Mouse (Mus musculus): ENCODE results near the gene Commd3. TPM values are rescaled to one million over a fixed set of nuclear protein-coding genes. Genes with fewer than 3 reads are reported as not detected.

Commd3 gene
- polyA plus RNA-seq, 1 experiment from 2014 or later, result 135 TPM

DNA sequence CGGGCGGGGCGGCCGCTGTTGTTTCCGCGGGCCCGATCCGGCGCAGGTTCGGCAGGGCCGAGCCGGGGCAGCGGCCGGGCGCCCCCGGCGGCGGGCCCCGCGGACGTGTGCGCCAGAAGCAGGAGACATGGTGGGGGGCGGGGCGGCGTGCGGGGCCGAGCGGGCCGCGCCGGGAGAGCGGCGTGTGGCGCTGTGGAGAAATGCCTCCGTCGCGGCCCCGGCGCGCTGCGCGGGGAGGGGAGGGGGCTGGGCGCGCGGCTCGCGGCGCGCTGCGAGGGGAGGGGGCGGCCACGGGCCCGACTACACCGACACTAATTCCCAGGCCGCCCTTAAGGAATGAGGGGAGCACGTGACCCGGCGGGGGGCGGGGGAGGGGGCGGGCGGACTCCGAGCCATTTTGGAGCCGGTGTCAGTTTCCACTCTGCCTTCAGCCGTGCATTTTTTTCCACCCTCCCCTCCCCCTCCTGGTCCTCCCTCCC lies 4.3 kb downstream of the Commd3 start:
- 0% methylated on average over 37 of the region's 64 CpGs for WGBS
- H3K27me3 ChIP-seq (ENCODE audit: low read depth, poor library complexity, severe bottlenecking), result peaks cover 58% of the 10 kb centered on the region
- no peaks in the 10 kb centered on the region for H3K9me3 ChIP-seq (replicated peaks)
- H3K4me1 ChIP-seq, result peaks cover 50% of the 10 kb centered on the region
- peak; percentile 98 for DNase-seq (ENCODE audit: low spot score)
- no peaks in the 10 kb centered on the region for H3K36me3 ChIP-seq
- H3K4me3 ChIP-seq, result peak overlapping the region; percentile 82
- peak overlapping the region; percentile 98 for H3K27ac ChIP-seq

DNA sequence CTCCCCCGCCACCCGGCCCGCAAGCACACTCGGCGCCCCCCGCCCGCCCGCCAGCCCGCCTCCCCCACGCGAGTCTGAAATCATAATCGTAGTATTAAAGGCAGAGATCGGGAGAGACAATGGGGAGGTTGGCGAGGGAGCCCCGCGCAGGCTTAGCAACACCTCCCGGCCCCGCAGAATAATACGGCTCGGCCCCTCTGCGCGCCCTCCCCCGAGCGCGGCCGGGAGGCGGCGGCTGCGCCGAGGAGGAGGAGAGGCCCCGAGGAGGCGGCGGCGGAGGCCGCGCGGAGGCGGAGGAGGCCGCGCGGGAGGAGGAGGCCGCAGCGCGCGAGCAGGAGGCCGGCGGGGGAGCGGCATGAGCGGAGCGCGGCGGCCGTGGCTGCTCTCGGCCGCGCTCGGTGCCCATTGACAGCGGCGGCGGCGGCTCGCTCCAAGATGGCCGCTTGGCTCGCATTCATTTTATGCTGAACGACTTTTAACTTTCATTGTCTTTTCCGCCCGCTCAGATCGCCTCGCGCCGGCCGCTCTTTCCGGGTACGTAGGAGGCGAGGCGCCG lies 4.8 kb downstream of the Commd3 start, which contains the start of gene Bmi1:
Bmi1 (plus strand) TSS at position 83 of the 556 bp plus-strand sequence.
- H3K27ac ChIP-seq, result peak within 1 kb of the TSS; percentile 98
- peak within 1 kb of the TSS; percentile 82 for H3K4me3 ChIP-seq
- peak; percentile 78 for DNase-seq (ENCODE audit: low spot score)
- H3K9me3 ChIP-seq (replicated peaks), result no peaks in the 10 kb centered on the region
- WGBS, result under 1% methylated on average over 71 of the region's 77 CpGs
- peaks cover 47% of the 10 kb centered on the region for H3K4me1 ChIP-seq
- peaks cover 2% of the 10 kb centered on the region; the same call in 1 of the 2 replicates for H3K36me3 ChIP-seq
- peaks cover 63% of the 10 kb centered on the region for H3K27me3 ChIP-seq (ENCODE audit: low read depth, poor library complexity, severe bottlenecking)

DNA sequence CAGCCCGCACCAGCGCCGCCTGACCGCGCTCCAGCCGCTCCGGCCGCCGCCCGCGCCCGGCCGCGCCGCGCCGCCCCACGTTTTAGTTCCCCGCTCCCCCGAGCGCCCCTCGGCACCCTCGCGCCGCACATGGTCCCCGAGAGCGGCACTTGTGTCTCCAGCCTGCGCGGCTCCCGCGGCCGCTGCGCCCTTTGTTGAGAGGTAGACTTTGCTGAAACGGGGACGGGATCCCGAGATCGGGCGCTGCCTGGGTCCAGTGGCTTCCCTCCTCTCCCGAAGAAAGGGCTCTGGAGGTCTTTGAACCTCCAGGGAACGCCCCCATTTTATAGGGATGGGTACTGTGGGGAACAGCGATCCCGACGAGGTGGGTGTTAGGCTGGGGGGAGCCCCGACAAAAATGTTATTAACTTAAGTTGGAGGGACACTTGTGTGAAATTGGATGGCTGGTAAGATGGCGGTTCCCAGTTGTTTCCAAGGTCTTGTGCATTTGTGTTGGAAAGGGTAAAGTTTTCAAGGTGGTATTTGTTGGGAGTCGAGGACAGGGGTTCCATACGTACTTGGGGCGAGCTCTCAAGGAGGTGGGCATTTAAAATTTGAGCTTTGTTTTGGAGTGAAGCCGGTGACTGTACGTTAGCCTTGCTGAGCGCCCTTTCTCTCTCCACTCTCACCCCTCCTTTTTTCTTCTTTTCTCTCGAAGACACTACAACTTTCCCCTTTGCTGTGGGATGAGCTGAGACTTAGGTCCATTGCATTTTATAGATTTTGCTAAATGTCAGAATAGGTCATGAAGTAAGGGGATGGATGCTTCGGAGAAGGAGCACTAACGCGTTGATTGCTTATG lies 5.7 kb downstream of the Commd3 start:
- WGBS, result 7% methylated on average over 55 of the region's 55 CpGs
- H3K27me3 ChIP-seq (ENCODE audit: low read depth, poor library complexity, severe bottlenecking), result peaks cover 72% of the 10 kb centered on the region
- peak; percentile 83 for DNase-seq (ENCODE audit: low spot score)
- H3K9me3 ChIP-seq (replicated peaks), result no peaks in the 10 kb centered on the region
- H3K4me1 ChIP-seq, result peaks cover 45% of the 10 kb centered on the region
- peaks cover 10% of the 10 kb centered on the region for H3K36me3 ChIP-seq
- peak overlapping the region; percentile 82 for H3K4me3 ChIP-seq
- H3K27ac ChIP-seq, result peak overlapping the region; percentile 98

DNA sequence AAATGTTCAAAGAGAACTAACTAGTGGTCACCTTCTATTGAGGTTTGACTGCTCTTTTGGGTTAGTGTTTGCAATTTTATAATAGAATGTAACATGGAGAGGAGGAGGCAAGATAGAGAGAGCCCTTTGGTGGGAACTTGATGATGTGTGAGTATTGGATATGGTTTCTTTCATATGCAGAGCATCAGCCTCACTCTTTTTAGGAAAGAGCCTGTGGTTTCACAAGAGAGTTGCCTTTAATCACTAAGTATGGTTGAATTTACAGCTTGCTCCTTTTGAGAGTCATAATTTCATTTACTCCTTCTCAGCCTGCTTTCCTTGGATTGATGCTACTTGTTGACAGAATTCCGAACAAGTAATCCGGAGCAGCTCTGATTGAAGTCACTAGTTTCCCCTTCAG lies 7.5 kb downstream of the Commd3 start:
- no peak overlapping the region for H3K4me3 ChIP-seq
- H3K4me1 ChIP-seq, result peaks cover 31% of the 10 kb centered on the region
- H3K36me3 ChIP-seq, result peaks cover 27% of the 10 kb centered on the region
- no peaks in the 10 kb centered on the region for H3K9me3 ChIP-seq (replicated peaks)
- peaks cover 79% of the 10 kb centered on the region for H3K27me3 ChIP-seq (ENCODE audit: low read depth, poor library complexity, severe bottlenecking)
- DNase-seq (ENCODE audit: low spot score), result no peak
- no peak overlapping the region for H3K27ac ChIP-seq
- WGBS, result 8% methylated on average over 2 of the region's 2 CpGs

- peak overlapping the region; percentile 56 for H3K4me3 ChIP-seq
- 2% methylated on average over 4 of the region's 4 CpGs for whole genome bisulfite sequencing
Measured at GRCm38 (mm10) chr2:18680501-18680900, 8.3 kb downstream of the Commd3 start.

DNA sequence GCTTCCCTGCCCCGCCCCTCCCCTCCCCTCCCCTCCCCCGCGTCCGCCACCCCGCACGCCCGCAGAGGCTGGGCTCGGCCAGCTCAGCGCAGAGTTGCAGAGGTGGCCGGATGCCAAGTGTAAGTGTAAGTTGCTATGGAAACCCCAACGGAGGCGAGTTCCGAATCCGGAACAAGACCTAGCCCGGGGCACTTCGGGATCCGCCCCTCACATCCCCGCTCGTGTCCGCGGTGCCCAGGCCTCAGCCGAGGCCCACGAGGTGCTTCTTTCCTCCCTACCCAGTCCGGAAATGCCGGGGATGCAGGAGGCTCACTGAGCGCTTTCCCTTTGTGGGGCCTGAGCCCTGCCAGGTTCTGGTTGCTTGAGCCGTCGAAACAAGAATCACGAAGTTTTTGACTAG lies 8.8 kb downstream of the Commd3 start:
- Histone ChIP-seq H3K27ac (peak overlapping the region; percentile 56; the same call in 1 of the 2 replicates), H3K36me3 (peaks cover 27% of the 10 kb centered on the region), H3K4me3 (peak overlapping the region; percentile 56), H3K4me1 (peaks cover 26% of the 10 kb centered on the region), H3K27me3 (ENCODE audit: low read depth, poor library complexity, severe bottlenecking) (peaks cover 80% of the 10 kb centered on the region), H3K9me3 (replicated peaks) (no peaks in the 10 kb centered on the region)
- DNase-seq (ENCODE audit: low spot score), result peak; percentile 72
- WGBS, result under 1% methylated on average over 27 of the region's 29 CpGs

More at GRCm38 (mm10) chr2:18680501-18680900, 8.3 kb downstream of the Commd3 start:
- H3K27me3 ChIP-seq (ENCODE audit: low read depth, poor library complexity, severe bottlenecking), result peaks cover 79% of the 10 kb centered on the region
- H3K27ac ChIP-seq, result 0 out of 2 replicates have a peak overlapping the region, but pooled peaks have one; percentile 56
- H3K9me3 ChIP-seq (replicated peaks), result no peaks in the 10 kb centered on the region
- DNase-seq (ENCODE audit: low spot score), result no peak
- H3K36me3 ChIP-seq, result peaks cover 27% of the 10 kb centered on the region
- peaks cover 31% of the 10 kb centered on the region for H3K4me1 ChIP-seq

DNA sequence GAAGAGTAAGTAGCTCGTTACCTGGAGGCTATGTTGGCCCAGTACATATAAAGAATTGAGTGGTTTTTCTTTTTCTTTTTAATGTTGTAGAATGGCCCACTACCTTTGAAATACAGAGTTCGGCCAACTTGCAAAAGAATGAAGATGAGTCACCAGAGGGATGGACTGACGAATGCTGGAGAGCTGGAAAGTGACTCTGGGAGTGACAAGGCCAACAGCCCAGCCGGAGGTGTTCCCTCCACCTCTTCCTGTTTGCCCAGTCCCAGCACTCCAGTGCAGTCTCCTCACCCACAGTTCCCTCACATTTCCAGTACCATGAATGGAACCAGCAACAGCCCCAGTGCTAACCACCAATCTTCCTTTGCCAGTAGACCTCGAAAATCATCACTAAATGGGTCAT lies 11.9 kb downstream of the Commd3 start:
- Histone ChIP-seq H3K4me1 (peaks cover 22% of the 10 kb centered on the region), H3K36me3 (peaks cover 27% of the 10 kb centered on the region), H3K4me3 (no peak overlapping the region), H3K9me3 (replicated peaks) (no peaks in the 10 kb centered on the region), H3K27ac (no peak overlapping the region), H3K27me3 (ENCODE audit: low read depth, poor library complexity, severe bottlenecking) (peaks cover 100% of the 10 kb centered on the region)
- WGBS, result 40% methylated on average over 5 of the region's 5 CpGs
- no peak for DNase-seq (ENCODE audit: low spot score)

DNA sequence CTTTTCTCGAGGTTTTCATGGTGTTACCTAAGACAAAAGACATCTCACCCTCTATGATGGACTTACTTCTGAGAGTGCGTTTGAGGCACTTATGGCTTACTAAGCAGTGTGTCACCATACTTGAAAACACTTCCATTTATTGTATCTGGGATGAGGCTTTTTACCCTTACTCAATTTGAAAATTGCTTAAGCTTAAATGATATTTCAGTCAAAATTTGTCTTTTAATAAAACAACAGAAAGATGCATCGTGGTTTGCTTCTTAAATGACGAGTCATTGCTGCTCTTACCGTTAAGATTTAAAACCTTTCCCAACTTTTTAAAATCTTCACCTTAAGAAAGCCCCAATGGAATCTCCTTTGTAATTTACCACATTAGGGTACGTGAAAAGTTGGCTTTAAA lies 14.2 kb downstream of the Commd3 start:
- Histone ChIP-seq H3K27ac (no peak overlapping the region), H3K9me3 (replicated peaks) (no peaks in the 10 kb centered on the region), H3K36me3 (peaks cover 27% of the 10 kb centered on the region), H3K4me3 (no peak overlapping the region), H3K27me3 (ENCODE audit: low read depth, poor library complexity, severe bottlenecking) (peaks cover 100% of the 10 kb centered on the region), H3K4me1 (peaks cover 21% of the 10 kb centered on the region)
- WGBS, result 2% methylated on average over 6 of the region's 6 CpGs
- no peak for DNase-seq (ENCODE audit: low spot score)

DNA sequence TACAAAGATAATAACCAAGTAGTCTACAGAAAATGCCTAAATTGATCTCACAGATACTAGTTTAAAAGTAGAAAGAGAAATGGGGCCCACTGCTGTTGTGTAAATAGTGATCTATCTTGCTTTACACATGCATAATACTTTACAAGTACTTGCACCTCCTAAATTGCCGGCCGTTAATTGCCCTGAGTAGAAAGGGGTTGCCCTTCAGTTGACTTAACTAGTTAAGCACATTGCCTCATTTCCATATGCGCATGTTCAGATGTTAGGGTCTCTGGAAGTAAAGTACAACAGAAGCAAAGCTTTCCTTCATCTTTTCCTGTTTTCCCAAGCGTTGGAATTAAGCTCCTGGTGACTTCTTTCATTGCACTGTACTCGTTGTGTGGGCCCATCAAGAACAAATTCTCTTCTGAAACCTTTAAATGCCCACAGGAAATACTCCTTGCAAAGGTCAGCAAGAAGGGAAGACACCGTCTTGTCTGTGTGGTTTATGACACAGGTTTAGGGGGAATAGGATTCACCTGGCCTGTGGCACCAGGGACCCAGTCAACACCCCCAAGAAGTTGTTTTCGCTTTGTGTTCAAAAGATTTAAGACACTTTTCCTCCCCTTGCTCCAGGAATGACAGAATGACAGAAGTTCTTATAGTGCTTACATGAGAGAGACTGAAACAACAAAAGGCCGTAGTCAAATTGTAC lies 14.8 kb downstream of the Commd3 start:
- no peak for DNase-seq (ENCODE audit: low spot score)
- H3K27me3 ChIP-seq (ENCODE audit: low read depth, poor library complexity, severe bottlenecking), result peaks cover 100% of the 10 kb centered on the region
- WGBS, result 3% methylated on average over 8 of the region's 8 CpGs

DNA sequence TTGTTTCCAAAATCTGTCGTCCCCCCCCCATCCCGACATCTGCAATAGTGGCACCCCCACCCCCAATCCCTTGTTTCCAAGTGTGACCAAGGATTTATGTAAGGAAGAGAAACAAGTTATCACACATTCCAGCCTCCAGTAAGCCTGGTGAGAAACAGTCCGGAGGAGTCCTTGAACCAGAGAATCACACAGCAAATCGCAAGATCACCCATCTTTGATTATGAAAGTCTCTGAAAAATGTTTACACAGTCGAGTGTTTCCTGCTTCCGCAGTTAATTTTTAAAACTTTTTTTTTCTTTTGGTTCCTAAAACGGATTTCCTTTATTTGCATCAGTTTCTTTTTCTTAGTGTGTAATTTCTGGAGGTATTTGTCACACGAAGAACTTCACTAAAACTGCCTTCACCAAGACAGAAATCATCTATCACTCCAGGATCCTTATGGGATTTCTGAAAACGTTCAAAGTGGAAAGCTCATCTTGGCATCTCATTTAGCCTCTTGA lies 15.5 kb downstream of the Commd3 start:
- no peak overlapping the region for H3K4me3 ChIP-seq
- H3K4me1 ChIP-seq, result peaks cover 20% of the 10 kb centered on the region
- no peak overlapping the region for H3K27ac ChIP-seq
- H3K27me3 ChIP-seq (ENCODE audit: low read depth, poor library complexity, severe bottlenecking), result peaks cover 100% of the 10 kb centered on the region
- 3% methylated on average over 9 of the region's 9 CpGs for WGBS
- DNase-seq (ENCODE audit: low spot score), result no peak
- H3K36me3 ChIP-seq, result peaks cover 19% of the 10 kb centered on the region
- H3K9me3 ChIP-seq (replicated peaks), result no peaks in the 10 kb centered on the region

More for the DNA sequence above, 14.8 kb downstream of the Commd3 start:
- H3K9me3 ChIP-seq (replicated peaks), result no peaks in the 10 kb centered on the region
- H3K27ac ChIP-seq, result no peak overlapping the region
- H3K36me3 ChIP-seq, result peaks cover 26% of the 10 kb centered on the region
- H3K4me3 ChIP-seq, result no peak overlapping the region
- H3K4me1 ChIP-seq, result peaks cover 20% of the 10 kb centered on the region

GRCm38 (mm10) chr2:18688286-18688685 lies 16.1 kb downstream of the Commd3 start:
- Histone ChIP-seq H3K36me3 (peaks cover 13% of the 10 kb centered on the region), H3K27me3 (ENCODE audit: low read depth, poor library complexity, severe bottlenecking) (peaks cover 100% of the 10 kb centered on the region), H3K27ac (no peak overlapping the region; the same call in 1 of the 2 replicates), H3K9me3 (replicated peaks) (no peaks in the 10 kb centered on the region), H3K4me3 (peak overlapping the region; percentile 59), H3K4me1 (peaks cover 20% of the 10 kb centered on the region)
- WGBS, result 3% methylated on average over 6 of the region's 6 CpGs
- DNase-seq (ENCODE audit: low spot score), result peak; percentile 39

- no peaks in the 10 kb centered on the region for H3K9me3 ChIP-seq (replicated peaks)
- H3K4me1 ChIP-seq, result peaks cover 20% of the 10 kb centered on the region
- peak overlapping the region; percentile 84 for H3K27ac ChIP-seq
- peak; percentile 82 for DNase-seq (ENCODE audit: low spot score)
- H3K4me3 ChIP-seq, result peak overlapping the region; percentile 59
- peaks cover 99% of the 10 kb centered on the region for H3K27me3 ChIP-seq (ENCODE audit: low read depth, poor library complexity, severe bottlenecking)
- peaks cover 9% of the 10 kb centered on the region for H3K36me3 ChIP-seq
- WGBS, result under 1% methylated on average over 45 of the region's 45 CpGs
Measured at GRCm38 (mm10) chr2:18688708-18689063, 16.5 kb downstream of the Commd3 start.
